Mouse (Mus musculus) intestine, embryonic 14.5 days (tissue): ENCODE data around the gene Caprin1. TPM values are rescaled to one million over a fixed set of nuclear protein-coding genes. Genes with fewer than 3 reads are reported as not detected.

Experiments used
- ATAC-seq: fragments of 200-750 bp; cut with Nextera tagmentation; replicated peaks from 2 replicates; pipeline ENCODE4 v1.8.0; 2017; ENCODE audit warnings: low read depth, moderate number of reproducible peaks, moderate TSS enrichment, moderate library complexity; ENCODE audit not compliant: low FRiP score, low TSS enrichment
- DNase-seq: peaks from one replicate; pipeline ENCODE4 v3.0.0-alpha.2; 2018; ENCODE audit warnings: low spot score
- H3K27ac ChIP-seq: fragments of 300-500 bp; sonication (generic); 2 replicates; pipeline ENCODE4 v1.5.1; 2014; ENCODE audit warnings: low read depth, mild to moderate bottlenecking, control low read depth
- H3K27me3 ChIP-seq: fragments of 300-500 bp; sonication (generic); replicated peaks from 2 replicates; pipeline ENCODE4 v1.6.1; 2014; ENCODE audit warnings: low read length, control low read depth; ENCODE audit not compliant: control insufficient read depth, insufficient read depth
- H3K36me3 ChIP-seq: fragments of 300-500 bp; sonication (generic); 2 replicates; pipeline ENCODE4 v1.6.1; 2014; ENCODE audit warnings: low read length, control low read depth; ENCODE audit not compliant: control insufficient read depth, insufficient read depth
- H3K4me1 ChIP-seq: fragments of 300-500 bp; sonication (generic); replicated peaks from 2 replicates; pipeline ENCODE4 v1.6.1; 2014; ENCODE audit warnings: low read length, control low read depth, mixed read lengths; ENCODE audit not compliant: control insufficient read depth, insufficient read depth
- H3K4me2 ChIP-seq: fragments of 300-500 bp; sonication (generic); 2 replicates; pipeline ENCODE4 v1.6.1; 2014; ENCODE audit warnings: low read length
- H3K4me3 ChIP-seq: fragments of 300-500 bp; sonication (generic); 2 replicates; pipeline ENCODE4 v1.5.1; 2014; ENCODE audit warnings: low read depth, low read length, control low read depth, mixed read lengths
- H3K9ac ChIP-seq: fragments of 300-500 bp; sonication (generic); 2 replicates; pipeline ENCODE4 v1.6.1; 2014; ENCODE audit warnings: mild to moderate bottlenecking, low read length
- H3K9me3 ChIP-seq: fragments of 300-500 bp; sonication (generic); 2 replicates; pipeline ENCODE4 v1.6.1; 2016; ENCODE audit warnings: low read length, control low read depth; ENCODE audit not compliant: control insufficient read depth
- WGBS: fragments of 180-500 bp; shearing (Covaris S2); extraction: QIAGEN DNeasy Blood & Tissue Kit; methylation state at CpG from one replicate; pipeline ENCODE4 v1.1.7; 2014; 5-methylcytosine and 5-hydroxymethylcytosine counted together
- polyA plus RNA-seq: library from polyadenylated mRNA; unstranded; fragments of >200 nt; fragmentation: Nextera tagmentation; extraction: Ambion mirVana; gene quantifications from 2 replicates; pipeline ENCODE4 v1.2.1, GENCODE M21; 2014

The Caprin1 gene
- polyA plus RNA-seq, 1 experiment from 2014 or later: 344 TPM

GRCm38 (mm10) chr2:103833816-103834445 lies 36.5 kb upstream of the Caprin1 start:
- no peak for ATAC-seq
- Histone ChIP-seq H3K4me1 (no peaks in the 10 kb centered on the region), H3K9me3 (no peaks in the 10 kb centered on the region), H3K27ac (no peak overlapping the region), H3K9ac (no peak overlapping the region), H3K27me3 (no peaks in the 10 kb centered on the region), H3K36me3 (no peaks in the 10 kb centered on the region), H3K4me2 (no peak overlapping the region), H3K4me3 (no peak overlapping the region)
- 74% methylated on average over 3 of the region's 3 CpGs for WGBS
- no peak for DNase-seq

GRCm38 (mm10) chr2:103832899-103833298 lies 35.5 kb upstream of the Caprin1 start:
- no peak overlapping the region for H3K27ac ChIP-seq
- no peaks in the 10 kb centered on the region for H3K27me3 ChIP-seq
- no peak overlapping the region for H3K4me2 ChIP-seq
- WGBS: 41% methylated on average over 5 of the region's 5 CpGs
- H3K4me3 ChIP-seq: no peak overlapping the region
- H3K9me3 ChIP-seq: no peaks in the 10 kb centered on the region
- no peaks in the 10 kb centered on the region for H3K4me1 ChIP-seq
- no peak overlapping the region for H3K9ac ChIP-seq
- DNase-seq: no peak
- no peaks in the 10 kb centered on the region for H3K36me3 ChIP-seq
- no peak for ATAC-seq

DNA sequence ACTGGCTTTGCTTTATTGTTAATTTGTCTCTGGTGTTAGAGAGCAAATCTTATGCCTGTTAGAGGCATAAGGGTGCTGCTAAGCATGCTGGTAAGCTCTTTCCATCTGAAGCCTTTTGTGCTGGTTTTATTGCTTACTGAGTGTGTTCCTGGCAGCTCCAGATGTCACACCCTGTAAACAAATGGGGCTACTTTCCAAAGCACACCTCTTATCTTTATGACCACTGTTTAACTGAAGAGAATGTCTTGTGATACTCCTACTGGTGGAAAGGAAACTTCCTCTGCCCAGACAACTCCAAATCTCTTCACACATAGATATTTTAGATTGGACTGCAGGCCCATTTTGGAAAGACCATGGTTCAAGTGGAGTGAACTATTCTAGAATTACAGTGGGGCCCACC lies 31.5 kb upstream of the Caprin1 start:
- H3K9ac ChIP-seq: no peak overlapping the region
- no peak for ATAC-seq
- DNase-seq: no peak

GRCm38 (mm10) chr2:103824916-103825315 lies 27.5 kb upstream of the Caprin1 start:
- no peak overlapping the region for H3K9ac ChIP-seq
- H3K4me1 ChIP-seq: no peaks in the 10 kb centered on the region
- H3K4me3 ChIP-seq: no peak overlapping the region
- H3K36me3 ChIP-seq: no peaks in the 10 kb centered on the region
- H3K27ac ChIP-seq: no peak overlapping the region
- no peak for DNase-seq
- no peak for ATAC-seq
- H3K9me3 ChIP-seq: no peaks in the 10 kb centered on the region
- H3K4me2 ChIP-seq: no peak overlapping the region
- 70% methylated on average over 4 of the region's 4 CpGs for WGBS
- H3K27me3 ChIP-seq: no peaks in the 10 kb centered on the region

More for the DNA sequence above, 31.5 kb upstream of the Caprin1 start:
- Histone ChIP-seq H3K27me3 (no peaks in the 10 kb centered on the region), H3K9me3 (no peaks in the 10 kb centered on the region), H3K4me3 (no peak overlapping the region), H3K27ac (no peak overlapping the region), H3K36me3 (no peaks in the 10 kb centered on the region), H3K4me2 (no peak overlapping the region), H3K4me1 (no peaks in the 10 kb centered on the region)

DNA sequence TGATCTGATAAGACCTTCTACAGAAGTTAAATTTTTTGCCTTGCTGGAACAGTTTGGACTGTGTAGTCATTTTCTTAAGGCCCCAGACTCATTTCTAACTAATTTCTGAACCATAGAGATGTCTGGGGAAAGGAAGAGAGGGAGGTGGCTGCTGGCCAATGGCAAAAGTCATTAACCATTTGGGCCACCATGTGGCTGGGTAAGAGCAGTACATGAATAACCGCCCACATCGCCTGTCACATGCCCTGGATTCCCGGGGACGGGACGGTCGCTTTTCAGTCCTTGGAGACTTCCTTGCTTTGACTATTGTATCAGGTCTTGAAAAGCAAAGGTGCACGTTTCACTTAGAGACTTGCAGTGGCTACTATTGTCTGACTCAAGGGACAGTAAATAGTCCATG lies 25.1 kb upstream of the Caprin1 start:
- Histone ChIP-seq H3K4me3 (no peak overlapping the region), H3K4me2 (no peak overlapping the region), H3K27me3 (no peaks in the 10 kb centered on the region), H3K27ac (no peak overlapping the region), H3K9ac (no peak overlapping the region), H3K4me1 (no peaks in the 10 kb centered on the region), H3K36me3 (no peaks in the 10 kb centered on the region), H3K9me3 (no peaks in the 10 kb centered on the region)
- ATAC-seq (no peak), DNase-seq (no peak)
- WGBS: 74% methylated on average over 7 of the region's 7 CpGs

DNA sequence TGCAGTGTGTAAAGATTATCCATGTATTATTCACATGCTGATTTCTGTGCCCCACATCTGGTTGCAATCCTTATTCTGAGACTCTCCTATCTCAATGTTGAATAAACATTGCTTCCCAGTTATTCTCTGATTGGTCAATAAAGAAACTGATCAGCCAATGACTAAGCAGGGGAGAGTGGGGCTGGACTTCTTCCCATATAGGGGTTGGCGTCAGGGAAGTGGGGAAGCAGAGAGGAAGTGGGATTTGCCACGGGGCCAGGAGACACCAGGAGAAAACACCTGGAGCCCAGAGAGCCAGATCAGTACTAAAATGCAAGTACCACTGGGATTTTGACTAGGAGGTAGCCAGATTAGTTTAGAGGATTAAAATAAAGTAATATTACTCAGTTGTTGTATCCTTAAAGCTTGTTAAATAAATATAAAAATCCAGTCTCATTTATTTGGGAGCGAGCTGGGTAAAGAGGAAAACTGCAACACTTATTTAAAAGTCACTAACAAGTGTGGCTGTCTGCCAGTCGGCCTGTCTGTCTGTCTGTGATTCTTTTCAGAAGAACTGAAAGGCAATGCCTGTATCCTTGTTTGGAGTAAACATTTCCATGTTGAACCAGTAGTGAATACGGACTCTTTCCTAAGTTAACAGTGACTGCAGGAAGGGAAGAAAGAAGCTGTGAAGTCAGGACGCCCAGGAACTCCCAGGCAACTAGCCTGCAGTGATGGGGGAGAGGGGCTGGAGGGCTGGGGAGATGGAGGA lies 19.9 kb upstream of the Caprin1 start:
- no peaks in the 10 kb centered on the region for H3K36me3 ChIP-seq
- ATAC-seq (peak; percentile 71; the same call in 1 of the 2 replicates), DNase-seq (no peak)
- H3K4me3 ChIP-seq: 0 out of 2 replicates have a peak overlapping the region, but pooled peaks have one; percentile 3
- no peaks in the 10 kb centered on the region for H3K9me3 ChIP-seq
- H3K9ac ChIP-seq: no peak overlapping the region
- H3K27ac ChIP-seq: no peak overlapping the region
- no peaks in the 10 kb centered on the region for H3K4me1 ChIP-seq
- H3K4me2 ChIP-seq: peak overlapping the region; percentile 34
- 31% methylated on average over 6 of the region's 6 CpGs for WGBS
- no peaks in the 10 kb centered on the region for H3K27me3 ChIP-seq

DNA sequence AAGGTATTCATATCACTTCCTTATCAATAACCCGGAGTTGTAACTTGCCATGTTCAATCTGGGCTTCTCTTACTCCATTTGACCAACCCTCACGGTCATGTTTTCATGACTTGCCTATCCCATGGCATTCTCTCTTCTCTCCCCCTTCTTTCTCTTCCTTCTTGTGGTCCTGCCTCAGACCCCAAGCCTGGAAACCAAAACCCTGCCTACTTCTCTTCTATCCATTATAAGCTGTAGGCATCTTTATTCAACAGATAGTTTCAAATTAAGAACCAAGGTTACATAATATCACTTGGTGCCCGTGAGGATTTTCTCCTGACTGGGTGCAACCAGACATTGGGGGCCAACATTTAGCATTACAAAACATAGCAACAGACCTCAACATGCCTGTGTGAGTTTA lies 18.5 kb upstream of the Caprin1 start:
- no peak overlapping the region for H3K9ac ChIP-seq
- H3K4me2 ChIP-seq: no peak overlapping the region
- no peaks in the 10 kb centered on the region for H3K27me3 ChIP-seq
- ATAC-seq (no peak), DNase-seq (no peak)
- no peaks in the 10 kb centered on the region for H3K36me3 ChIP-seq
- H3K4me1 ChIP-seq: no peaks in the 10 kb centered on the region
- no peak overlapping the region for H3K27ac ChIP-seq
- 86% methylated on average over 3 of the region's 3 CpGs for WGBS
- no peaks in the 10 kb centered on the region for H3K9me3 ChIP-seq
- H3K4me3 ChIP-seq: no peak overlapping the region

- Histone ChIP-seq H3K27ac (no peak overlapping the region), H3K9ac (no peak overlapping the region), H3K4me2 (no peak overlapping the region), H3K4me3 (no peak overlapping the region), H3K27me3 (no peaks in the 10 kb centered on the region), H3K36me3 (no peaks in the 10 kb centered on the region), H3K4me1 (no peaks in the 10 kb centered on the region), H3K9me3 (no peaks in the 10 kb centered on the region)
- DNase-seq (no peak), ATAC-seq (no peak)
- 51% methylated on average over 5 of the region's 5 CpGs for WGBS
These were observed 14.2 kb upstream of the Caprin1 start for GRCm38 (mm10) chr2:103811465-103812191.
